Mouse (Mus musculus) CH12.LX (cell line): ENCODE data around the gene Bmpr1a. TPM values are rescaled to one million over a fixed set of nuclear protein-coding genes. Genes with fewer than 3 reads are reported as not detected.

Source experiments
- DNase-seq: peaks from one replicate; pipeline ENCODE4 v3.0.0-alpha.2; 2013; ENCODE audit errors: extremely low read depth
- H3K27ac ChIP-seq: 2 replicates; pipeline ENCODE4 v1.5.1; 2012; ENCODE audit warnings: low read depth, mild to moderate bottlenecking, control low read depth, moderate library complexity; ENCODE audit not compliant: insufficient read depth
- H3K27me3 ChIP-seq: replicated peaks from 2 replicates; pipeline ENCODE3; 2012; ENCODE audit warnings: inconsistent platforms
- H3K36me3 ChIP-seq, 2 experiments: replicated peaks in 1 of 2; 2 replicates each; pipeline versions ENCODE3 to v1.6.1; 2012; ENCODE audit warnings: inconsistent platforms in 1 of 2, low read length in 1 of 2, mild to moderate bottlenecking in 1 of 2, mixed read lengths in 1 of 2, moderate library complexity in 1 of 2; ENCODE audit not compliant: control insufficient read depth in 1 of 2, insufficient read depth in 1 of 2
- H3K4me1 ChIP-seq, 2 experiments: 2 replicates each; pipeline ENCODE4 v1.6.1; 2012; ENCODE audit warnings: inconsistent platforms in 1 of 2, moderate library complexity in 1 of 2; ENCODE audit not compliant: insufficient read depth in 2 of 2, control insufficient read depth in 1 of 2
- H3K4me2 ChIP-seq: 2 replicates; pipeline ENCODE4 v1.6.1; 2012; ENCODE audit warnings: low read depth, mild to moderate bottlenecking, control low read depth; ENCODE audit not compliant: poor library complexity, insufficient read depth, severe bottlenecking
- H3K4me3 ChIP-seq, 3 experiments: fragments of 150-350 bp in 1 of 3; sonication (generic) in 1 of 3; replicated peaks in 1 of 3; 2 replicates each; pipeline versions ENCODE3 to v1.5.1; 2011 to 2012; ENCODE audit warnings: low read depth in 2 of 3, low read length in 2 of 3, mild to moderate bottlenecking in 2 of 3, moderate library complexity in 2 of 3, control low read depth in 1 of 3, improper control_type of control experiment in 1 of 3, inconsistent platforms in 1 of 3, mixed read lengths in 1 of 3; ENCODE audit not compliant: poor library complexity in 1 of 3
- H3K79me2 ChIP-seq: replicated peaks from 2 replicates; pipeline ENCODE4 v1.6.1; 2012; ENCODE audit warnings: mild to moderate bottlenecking, moderate library complexity; ENCODE audit not compliant: control insufficient read depth, poor library complexity, insufficient read depth, severe bottlenecking; ENCODE audit errors: extremely low read depth
- H3K9ac ChIP-seq: 2 replicates; pipeline ENCODE4 v1.6.1; 2012; ENCODE audit warnings: low read depth, mild to moderate bottlenecking, control low read depth, moderate library complexity; ENCODE audit not compliant: insufficient read depth
- H3K9me3 ChIP-seq: replicated peaks from 2 replicates; pipeline ENCODE3; 2012; ENCODE audit warnings: low read length, inconsistent platforms, mixed read lengths
- CHD1 ChIP-seq: IDR thresholded peaks from 2 replicates; pipeline ENCODE4 v1.6.1; 2012; ENCODE audit warnings: low read depth, low read length, improper control_type of control experiment, inconsistent platforms
- E2F4 ChIP-seq: IDR thresholded peaks from 2 replicates; pipeline ENCODE4 v1.6.1; 2011; ENCODE audit warnings: low read depth, low read length, improper control_type of control experiment; ENCODE audit not compliant: insufficient replicate concordance
- ELF1 ChIP-seq: IDR thresholded peaks from 2 replicates; pipeline ENCODE4 v1.6.1; 2014; ENCODE audit warnings: low read depth, mild to moderate bottlenecking, inconsistent platforms, low read length, improper control_type of control experiment
- GABPA ChIP-seq: IDR thresholded peaks from 2 replicates; pipeline ENCODE4 v1.6.1; 2012; ENCODE audit warnings: low read depth, low read length, improper control_type of control experiment, inconsistent platforms; ENCODE audit not compliant: insufficient replicate concordance
- JUN ChIP-seq: IDR thresholded peaks from 2 replicates; pipeline ENCODE4 v1.6.1; 2011; ENCODE audit warnings: low read depth, mild to moderate bottlenecking, low read length, improper control_type of control experiment, moderate library complexity; ENCODE audit not compliant: insufficient read depth
- MAFK ChIP-seq: IDR thresholded peaks from 2 replicates; pipeline ENCODE4 v1.6.1; 2011; ENCODE audit warnings: low read length, improper control_type of control experiment; ENCODE audit not compliant: insufficient replicate concordance
- MAX ChIP-seq: IDR thresholded peaks from 2 replicates; pipeline ENCODE4 v1.6.1; 2011; ENCODE audit warnings: low read length, improper control_type of control experiment
- MAZ ChIP-seq: IDR thresholded peaks from 2 replicates; pipeline ENCODE4 v1.6.1; 2012; ENCODE audit warnings: low read depth, mild to moderate bottlenecking, inconsistent platforms, low read length, improper control_type of control experiment, moderate library complexity
- MEF2A ChIP-seq: IDR thresholded peaks from 2 replicates; pipeline ENCODE4 v1.6.1; 2014; ENCODE audit warnings: low read depth, mild to moderate bottlenecking, inconsistent platforms, low read length, improper control_type of control experiment, borderline replicate concordance
- MYC ChIP-seq: IDR thresholded peaks from 2 replicates; pipeline ENCODE4 v1.6.1; 2011; ENCODE audit warnings: low read depth, mild to moderate bottlenecking, improper control_type of control experiment, low read length
- PAX5 ChIP-seq: IDR thresholded peaks from 2 replicates; pipeline ENCODE4 v1.6.1; 2012; ENCODE audit warnings: low read length, inconsistent platforms, mixed read lengths
- POLR2A ChIP-seq: IDR thresholded peaks from 2 replicates; pipeline ENCODE4 v1.6.1; 2011; ENCODE audit warnings: low read depth, mild to moderate bottlenecking, improper control_type of control experiment, low read length
- RAD21 ChIP-seq: IDR thresholded peaks from 2 replicates; pipeline ENCODE4 v1.6.1; 2011; ENCODE audit warnings: low read depth, mild to moderate bottlenecking, low read length, improper control_type of control experiment, moderate library complexity
- RCOR1 ChIP-seq: conservative IDR thresholded peaks from 2 replicates; pipeline ENCODE4 v1.6.1; 2012; ENCODE audit warnings: low read depth, mild to moderate bottlenecking, inconsistent platforms, low read length, improper control_type of control experiment
- SIN3A ChIP-seq: IDR thresholded peaks from 2 replicates; pipeline ENCODE4 v1.6.1; 2012; ENCODE audit warnings: low read length, improper control_type of control experiment, inconsistent platforms
- SMC3 ChIP-seq: IDR thresholded peaks from 2 replicates; pipeline ENCODE4 v1.6.1; 2011; ENCODE audit warnings: low read depth, low read length, improper control_type of control experiment
- USF1 ChIP-seq: IDR thresholded peaks from 2 replicates; pipeline ENCODE4 v1.6.1; 2014; ENCODE audit warnings: low read depth, mild to moderate bottlenecking, inconsistent platforms, low read length, improper control_type of control experiment
- USF2 ChIP-seq: conservative IDR thresholded peaks from 2 replicates; pipeline ENCODE4 v1.6.1; 2011; ENCODE audit warnings: low read depth, low read length, improper control_type of control experiment
- ZC3H11A ChIP-seq: IDR thresholded peaks from 2 replicates; pipeline ENCODE4 v1.6.1; 2012; ENCODE audit warnings: low read depth, mild to moderate bottlenecking, inconsistent platforms, low read length, improper control_type of control experiment
- ZMIZ1 ChIP-seq: IDR thresholded peaks from 2 replicates; pipeline ENCODE4 v1.6.1; 2012; ENCODE audit warnings: low read depth, mild to moderate bottlenecking, inconsistent platforms, low read length, improper control_type of control experiment
- dilution Hi-C: fragments of 300-500 bp; cut with MboI; formaldehyde crosslinking; loops from 2 replicates; pipeline ENCODE4 v1.14.3; 2020; ENCODE audit warnings: low sequenced_read_pairs; ENCODE audit not compliant: extremely low pct_unique_long_range_greater_than_20kb, extremely low pct_ligation_motif_present
- in situ Hi-C: fragments of 300-500 bp; cut with MboI; formaldehyde crosslinking; loops from 3 replicates; pipeline ENCODE4 v1.14.3; 2019; ENCODE audit warnings: low sequenced_read_pairs, low pct_ligation_motif_present, low pct_unique_long_range_greater_than_20kb, mixed read lengths
- polyA plus RNA-seq: library from polyadenylated mRNA; unstranded; fragments of >175 nt; gene quantifications from 2 replicates; pipeline ENCODE4 v1.2.1, GENCODE M21; 2012; ENCODE audit warnings: low read depth; ENCODE audit not compliant: insufficient read length
- total RNA-seq, 2 experiments: library from RNA; depleted of rRNA; stranded (reverse); fragments of 300-350 nt in 1 of 2; fragments of >200 nt in 1 of 2; gene quantifications; 2 replicates each; pipeline ENCODE4 v1.2.3; 2012 to 2014

Bmpr1a gene
- total and polyA plus RNA-seq, 3 experiments = 26.2 to 46.7 (median 30.1) TPM

GRCm38 (mm10) chr14:34548391-34549001, 45.4 kb upstream of the Bmpr1a start:
- H3K4me3 ChIP-seq = peak overlapping the region; percentile 62 to 74 (median 64)
- no peaks in the 10 kb centered on the region for H3K9me3 ChIP-seq
- H3K27me3 ChIP-seq = no peaks in the 10 kb centered on the region
- peaks cover 2 to 5% of the 10 kb centered on the region in 2 experiments; a peak in 2 of 4 replicates for H3K4me1 ChIP-seq
- no peaks in the 10 kb centered on the region for H3K79me2 ChIP-seq
- peak; percentile 17 for DNase-seq
- in situ Hi-C loops = loop anchor here (5.0 kb wide), 1 partner anchor 46 kb away; the partner anchor contains the start of gene Bmpr1a
- no peaks in the 10 kb centered on the region for H3K36me3 ChIP-seq
- TF ChIP-seq MAZ = peak; percentile 52; the same call in 1 of the 2 replicates
- no peak; the same call in 1 of the 2 replicates for TF ChIP-seq ZMIZ1
- peak; percentile 26; the same call in 1 of the 2 replicates for TF ChIP-seq MAX
- TF ChIP-seq POLR2A = peak; percentile 13
- no peak for TF ChIP-seq MYC
- TF ChIP-seq RCOR1 = no peak
- TF ChIP-seq ELF1 = peak; percentile 38; the same call in 1 of the 2 replicates
- no peak for TF ChIP-seq USF2
- no peak for TF ChIP-seq ZC3H11A
- TF ChIP-seq RAD21 = no peak
- no peak for TF ChIP-seq SMC3
- TF ChIP-seq E2F4 = no peak
- H3K27ac ChIP-seq = no peak overlapping the region
- dilution Hi-C loops = no loop called here
- peak overlapping the region; percentile 92 for H3K4me2 ChIP-seq
- peak overlapping the region; percentile 78 for H3K9ac ChIP-seq

GRCm38 (mm10) chr14:34544545-34544944, 41.4 kb upstream of the Bmpr1a start:
- in situ Hi-C loops (no loop called here), dilution Hi-C loops (no loop called here)
- no peaks in the 10 kb centered on the region for H3K36me3 ChIP-seq
- H3K27ac ChIP-seq = no peak overlapping the region
- H3K27me3 ChIP-seq = no peaks in the 10 kb centered on the region
- H3K9ac ChIP-seq = no peak overlapping the region
- DNase-seq = no peak
- H3K4me1 ChIP-seq = peaks cover 0 to 5% of the 10 kb centered on the region in 2 experiments; a peak in 1 of 4 replicates
- no peak overlapping the region for H3K4me3 ChIP-seq
- H3K4me2 ChIP-seq = no peak overlapping the region
- no peaks in the 10 kb centered on the region for H3K9me3 ChIP-seq
- TF ChIP-seq SIN3A (no peak), RCOR1 (no peak), GABPA (no peak), POLR2A (no peak), MAFK (no peak), PAX5 (no peak), MEF2A (no peak), CHD1 (no peak), JUN (no peak), USF1 (no peak), ZC3H11A (no peak)
- H3K79me2 ChIP-seq = no peaks in the 10 kb centered on the region
